In genomic region chr10:39462711-39463110, GRCm38 (mm10) we compare ENCODE assay signal across 9 mouse cellular contexts.
DNase-seq lines count a peak whose midpoint lies in the region; ATAC-seq and TF ChIP-seq lines count a peak whose summit lies in the region.
"Had no signal": no experiment of that assay in that cellular context is flagged by ENCODE, and none has a peak within 500 bp of the region (broad histone marks: within the 10 kb centered on the region; RNA-seq: fewer than 3 reads in every experiment).

No protein-coding gene starts in this region.

- H3K9me3 ChIP-seq in forebrain, embryonic 16.5 days (ENCODE audit: control insufficient read depth, low read length), result no peaks in the 10 kb centered on the region
- H3K9me3 ChIP-seq in midbrain, postnatal 0 days (ENCODE audit: low read length), result no peaks in the 10 kb centered on the region

- no peak overlapping the region for H3K4me3 ChIP-seq in forebrain, embryonic 16.5 days (replicated peaks; ENCODE audit: low read length)
- H3K4me3 ChIP-seq in midbrain, postnatal 0 days (ENCODE audit: low read depth, low read length), result no peak overlapping the region

- intact Hi-C loops in gastrocnemius, postnatal 14 days (cut with DNase I; ENCODE audit: low total_unique reads), result no loop called here
- intact Hi-C loops in left cerebral cortex, postnatal 10 days (cut with DNase I), result no loop called here
- intact Hi-C loops in heart, postnatal 36 days (cut with DNase I), result loop anchor here (5.0 kb wide), 2 partner anchors 40 to 220 kb away; no protein-coding TSS in a partner anchor

- no peak for ATAC-seq in forebrain, embryonic 16.5 days
- ATAC-seq in midbrain, postnatal 0 days (ENCODE audit: low FRiP score), result no peak

- WGBS in forebrain, embryonic 16.5 days, result 56% methylated on average over 8 of the region's 8 CpGs
- WGBS in midbrain, postnatal 0 days, result 57% methylated on average over 8 of the region's 8 CpGs

- H3K9ac ChIP-seq in forebrain, embryonic 16.5 days (replicated peaks; ENCODE audit: low read depth, low read length), result 0 out of 2 replicates have a peak overlapping the region, but pooled peaks have one; percentile 22
- no peak overlapping the region for H3K9ac ChIP-seq in midbrain, postnatal 0 days (replicated peaks; ENCODE audit: low read length, poor library complexity, severe bottlenecking)

- H3K27ac ChIP-seq in forebrain, embryonic 16.5 days (ENCODE audit: low read length), result no peak overlapping the region
- H3K27ac ChIP-seq in midbrain, postnatal 0 days (ENCODE audit: low read depth, low read length), result no peak overlapping the region

- H3K27me3 ChIP-seq in forebrain, embryonic 16.5 days (replicated peaks; ENCODE audit: control insufficient read depth, insufficient read depth, low read length), result no peaks in the 10 kb centered on the region
- H3K27me3 ChIP-seq in midbrain, postnatal 0 days (ENCODE audit: insufficient read depth, low read length), result no peaks in the 10 kb centered on the region

- peak; percentile 60 for DNase-seq in gastrocnemius, postnatal 25 days
- no peak for DNase-seq in gastrocnemius, postnatal 14 days
- peak; percentile 37 for DNase-seq in kidney, postnatal 10 days
- DNase-seq in midbrain, postnatal 0 days (ENCODE audit: low spot score), result peak; percentile 44
- DNase-seq in left cerebral cortex, postnatal 10 days (ENCODE audit: extremely low spot score in 1 of 2, low spot score in 2 of 2), result no peak
- no peak for DNase-seq in urinary bladder, postnatal 4 days (ENCODE audit: low spot score in 2 of 2)
- no peak for DNase-seq in heart, postnatal 36 days
- DNase-seq: adrenal gland, postnatal 25 days had no signal

- peak; percentile 45 for TF ChIP-seq CTCF in midbrain, postnatal 0 days (IDR thresholded peaks at IDR 0.05)

- no peak overlapping the region for H3K4me2 ChIP-seq in forebrain, embryonic 16.5 days (ENCODE audit: low read length)
- no peak overlapping the region for H3K4me2 ChIP-seq in midbrain, postnatal 0 days (ENCODE audit: low read depth, low read length, poor library complexity, severe bottlenecking)

- no peaks in the 10 kb centered on the region for H3K36me3 ChIP-seq in forebrain, embryonic 16.5 days (ENCODE audit: control insufficient read depth, insufficient read depth)
- no peaks in the 10 kb centered on the region for H3K36me3 ChIP-seq in midbrain, postnatal 0 days (ENCODE audit: insufficient read depth, low read length)

- H3K4me1 ChIP-seq in forebrain, embryonic 16.5 days (replicated peaks; ENCODE audit: control insufficient read depth, insufficient read depth, low read length), result peaks cover 49% of the 10 kb centered on the region
- peaks cover 24% of the 10 kb centered on the region; the same call in 1 of the 2 replicates for H3K4me1 ChIP-seq in midbrain, postnatal 0 days (ENCODE audit: insufficient read depth, low read length)

Comparison
In these comparisons a context has a peak if more than half of its experiments do, and no peak if none do; other contexts are left out.
1. DNase-seq: peak in gastrocnemius, postnatal 25 days (single experiment), kidney, postnatal 10 days (single experiment) and midbrain, postnatal 0 days (single experiment); none in gastrocnemius, postnatal 14 days (single experiment), left cerebral cortex, postnatal 10 days (0 of 2), urinary bladder, postnatal 4 days (0 of 2) and heart, postnatal 36 days (0 of 2).